Mouse (Mus musculus) liver, embryonic 16.5 days (tissue): ENCODE measurements at regions not wholly inside any gene's neighbourhood (a gene's known extent, or its start where the extent isn't known, plus 50 kb on each side); places are given as distances from the start of the nearest gene placed in this dataset.

Experiments used
- ATAC-seq: fragments of 200-750 bp; cut with Nextera tagmentation; 2 replicates; pipeline ENCODE4 v1.8.0; 2017; ENCODE audit warnings: low read depth, mild to moderate bottlenecking, moderate number of reproducible peaks, moderate library complexity
- H3K27ac ChIP-seq: fragments of 300-500 bp; sonication (generic); 2 replicates; pipeline ENCODE4 v1.5.1; 2014; ENCODE audit warnings: mild to moderate bottlenecking, low read length
- H3K27me3 ChIP-seq: fragments of 300-500 bp; sonication (generic); 2 replicates; pipeline ENCODE4 v1.6.1; 2014; ENCODE audit warnings: low read depth, low read length, mixed read lengths; ENCODE audit not compliant: control insufficient read depth, insufficient read depth
- H3K36me3 ChIP-seq: fragments of 300-500 bp; sonication (generic); 2 replicates; pipeline ENCODE4 v1.6.1; 2014; ENCODE audit warnings: mild to moderate bottlenecking; ENCODE audit not compliant: control insufficient read depth, insufficient read depth
- H3K4me1 ChIP-seq: fragments of 300-500 bp; sonication (generic); 2 replicates; pipeline ENCODE4 v1.6.1; 2014; ENCODE audit warnings: low read depth, low read length, mixed read lengths; ENCODE audit not compliant: control insufficient read depth
- H3K4me2 ChIP-seq: fragments of 300-500 bp; sonication (generic); 2 replicates; pipeline ENCODE4 v1.6.1; 2014; ENCODE audit warnings: low read depth, low read length, mixed read lengths
- H3K4me3 ChIP-seq: fragments of 300-500 bp; sonication (generic); 2 replicates; pipeline ENCODE4 v1.5.1; 2014; ENCODE audit warnings: low read depth, mild to moderate bottlenecking, low read length
- H3K9ac ChIP-seq: fragments of 300-500 bp; sonication (generic); 2 replicates; pipeline ENCODE4 v1.6.1; 2014; ENCODE audit warnings: low read depth, low read length
- H3K9me3 ChIP-seq: fragments of 300-500 bp; sonication (generic); replicated peaks from 2 replicates; pipeline ENCODE4 v1.6.1; 2016; ENCODE audit warnings: low read length; ENCODE audit not compliant: control insufficient read depth
- whole genome bisulfite sequencing: fragments of 180-500 bp; shearing (Covaris S2); extraction: QIAGEN DNeasy Blood & Tissue Kit; methylation state at CpG from one replicate; pipeline ENCODE4 v1.1.7; 2014; ENCODE audit not compliant: insufficient replicate concordance; 5-methylcytosine and 5-hydroxymethylcytosine counted together

DNA sequence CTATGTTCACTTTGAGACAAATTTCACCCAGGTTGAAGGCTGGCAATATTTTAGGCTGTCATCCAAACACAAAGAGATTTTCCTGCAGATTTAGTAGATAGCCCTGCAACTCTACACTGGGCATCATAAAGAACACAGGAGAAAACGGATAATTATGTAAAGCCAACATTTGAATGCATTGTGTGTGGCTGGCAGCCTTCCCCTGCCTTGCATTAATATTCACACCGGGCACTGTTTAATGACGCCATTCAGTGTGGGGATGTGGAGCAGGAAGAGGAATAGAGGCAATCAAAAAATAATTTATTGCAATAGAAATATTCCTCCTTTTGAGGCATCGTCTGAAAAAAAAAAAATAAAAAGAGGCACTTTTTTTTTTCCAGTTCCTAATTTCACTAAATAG is 105.7 kb downstream of the Samd5 start:
- no peak overlapping the region for H3K27ac ChIP-seq
- 48% methylated on average over 4 of the region's 4 CpGs for WGBS
- no peak overlapping the region for H3K4me2 ChIP-seq
- H3K9ac ChIP-seq, result no peak overlapping the region
- ATAC-seq, result no peak
- no peak overlapping the region for H3K4me3 ChIP-seq
- no peaks in the 10 kb centered on the region for H3K27me3 ChIP-seq
- no peaks in the 10 kb centered on the region for H3K9me3 ChIP-seq
- H3K36me3 ChIP-seq, result no peaks in the 10 kb centered on the region
- H3K4me1 ChIP-seq, result no peaks in the 10 kb centered on the region

GRCm38 (mm10) chr10:9557517-9558065 is 117.4 kb downstream of the Samd5 start:
- Histone ChIP-seq H3K36me3 (no peaks in the 10 kb centered on the region), H3K4me1 (no peaks in the 10 kb centered on the region), H3K27ac (no peak overlapping the region), H3K9ac (no peak overlapping the region), H3K4me2 (no peak overlapping the region), H3K9me3 (no peaks in the 10 kb centered on the region), H3K27me3 (no peaks in the 10 kb centered on the region), H3K4me3 (no peak overlapping the region)
- no peak for ATAC-seq
- WGBS, result 57% methylated on average over 4 of the region's 4 CpGs

DNA sequence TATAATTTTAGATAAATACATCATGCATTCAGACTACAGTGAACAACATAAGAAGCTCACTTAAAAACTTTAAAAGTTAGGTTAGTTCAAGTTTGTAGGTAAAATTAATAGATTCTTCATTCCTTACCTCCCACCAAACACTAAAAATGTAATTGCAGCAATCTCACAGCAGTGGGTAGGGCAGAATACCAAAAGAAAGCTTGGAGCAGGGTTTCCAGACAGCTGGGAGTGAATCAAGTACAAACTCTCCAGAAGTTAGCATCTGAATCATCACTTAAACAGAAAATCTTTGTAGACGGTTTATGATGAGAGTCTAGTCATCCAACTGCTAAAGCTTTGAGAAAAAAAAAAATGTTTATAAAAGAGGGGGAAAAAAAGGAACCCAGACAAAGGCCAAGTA is 117.9 kb downstream of the Samd5 start:
- Histone ChIP-seq H3K4me2 (no peak overlapping the region), H3K4me1 (no peaks in the 10 kb centered on the region), H3K36me3 (no peaks in the 10 kb centered on the region), H3K4me3 (no peak overlapping the region), H3K27ac (no peak overlapping the region), H3K9me3 (no peaks in the 10 kb centered on the region), H3K9ac (no peak overlapping the region), H3K27me3 (no peaks in the 10 kb centered on the region)
- WGBS, result 31% methylated on average over 1 of the region's 1 CpGs
- ATAC-seq, result no peak

GRCm38 (mm10) chr10:9553946-9554345 is 121.1 kb downstream of the Samd5 start:
- Histone ChIP-seq H3K4me2 (no peak overlapping the region), H3K9ac (no peak overlapping the region), H3K4me1 (no peaks in the 10 kb centered on the region), H3K27me3 (no peaks in the 10 kb centered on the region), H3K4me3 (no peak overlapping the region), H3K36me3 (no peaks in the 10 kb centered on the region), H3K27ac (no peak overlapping the region), H3K9me3 (no peaks in the 10 kb centered on the region)
- ATAC-seq, result no peak
- 33% methylated on average over 3 of the region's 3 CpGs for WGBS

GRCm38 (mm10) chr10:9549913-9550709 is 124.9 kb downstream of the Samd5 start:
- no peak overlapping the region for H3K27ac ChIP-seq
- no peaks in the 10 kb centered on the region for H3K9me3 ChIP-seq

DNA sequence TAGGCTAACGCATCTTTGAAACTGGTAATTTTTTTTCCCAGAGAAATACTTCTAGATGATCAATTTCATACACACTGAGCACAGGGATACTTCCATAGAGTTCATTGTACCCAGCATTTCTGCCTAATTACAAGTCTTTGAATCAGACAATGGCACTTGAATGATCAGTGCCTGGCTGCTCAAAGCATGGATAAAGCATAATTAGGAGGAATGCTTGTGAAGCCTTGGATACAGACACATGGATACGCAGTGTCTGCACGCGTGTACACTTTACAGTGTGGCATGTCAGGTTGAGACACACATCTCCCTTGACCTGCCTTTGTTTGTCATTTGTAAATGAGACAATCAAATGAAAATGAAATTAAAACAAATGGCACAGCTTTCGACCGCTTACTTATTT is 129.2 kb downstream of the Samd5 start:
- H3K9ac ChIP-seq, result no peak overlapping the region
- ATAC-seq, result no peak
- 77% methylated on average over 6 of the region's 6 CpGs for WGBS
- H3K4me2 ChIP-seq, result no peak overlapping the region
- H3K27ac ChIP-seq, result no peak overlapping the region
- H3K36me3 ChIP-seq, result no peaks in the 10 kb centered on the region
- no peak overlapping the region for H3K4me3 ChIP-seq
- no peaks in the 10 kb centered on the region for H3K4me1 ChIP-seq
- no peaks in the 10 kb centered on the region for H3K9me3 ChIP-seq
- no peaks in the 10 kb centered on the region for H3K27me3 ChIP-seq

More at GRCm38 (mm10) chr10:9549913-9550709, 124.9 kb downstream of the Samd5 start:
- Histone ChIP-seq H3K4me3 (no peak overlapping the region), H3K4me1 (no peaks in the 10 kb centered on the region), H3K4me2 (no peak overlapping the region), H3K9ac (no peak overlapping the region), H3K36me3 (no peaks in the 10 kb centered on the region), H3K27me3 (no peaks in the 10 kb centered on the region)
- WGBS, result 55% methylated on average over 10 of the region's 10 CpGs
- no peak for ATAC-seq

DNA sequence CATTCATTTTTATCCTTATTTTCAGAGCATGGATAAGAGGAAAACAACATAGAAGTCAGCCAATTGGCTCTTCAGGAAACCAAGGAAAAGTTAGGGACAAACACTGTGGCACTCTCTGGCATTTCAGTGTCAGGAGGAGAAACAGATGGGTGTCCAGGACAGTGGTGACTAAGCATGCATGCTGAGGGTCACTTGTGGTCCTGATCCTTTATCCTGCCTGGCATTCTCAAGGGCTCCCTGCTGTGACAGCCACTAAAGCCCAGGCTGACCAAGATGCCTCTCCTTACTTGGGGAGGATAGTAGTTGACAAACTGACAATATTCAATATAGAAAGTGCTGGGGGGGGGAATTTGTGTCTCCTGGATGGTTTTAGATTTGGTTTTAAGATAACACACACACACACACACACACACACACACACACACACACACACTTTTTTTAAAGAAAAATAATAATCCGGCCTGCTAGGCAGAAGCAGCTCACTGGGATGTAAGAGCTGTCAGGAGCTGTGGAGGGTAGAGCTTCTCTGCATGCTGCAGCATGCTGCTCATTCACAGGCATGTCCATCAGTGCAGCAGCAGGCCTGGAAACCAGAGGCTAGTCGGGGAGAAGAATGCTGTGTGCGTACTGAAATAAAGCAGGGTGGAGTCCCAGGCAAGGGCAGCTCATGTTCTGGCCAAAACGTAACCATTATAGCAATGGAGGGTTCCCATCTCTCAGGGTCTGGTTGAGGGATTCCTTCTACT is 130.8 kb downstream of the Samd5 start:
- ATAC-seq, result no peak
- H3K4me2 ChIP-seq, result no peak overlapping the region
- H3K9ac ChIP-seq, result no peak overlapping the region
- no peak overlapping the region for H3K4me3 ChIP-seq
- no peaks in the 10 kb centered on the region for H3K9me3 ChIP-seq
- no peaks in the 10 kb centered on the region for H3K36me3 ChIP-seq
- no peaks in the 10 kb centered on the region for H3K27me3 ChIP-seq
- H3K4me1 ChIP-seq, result no peaks in the 10 kb centered on the region
- WGBS, result 41% methylated on average over 4 of the region's 4 CpGs
- H3K27ac ChIP-seq, result no peak overlapping the region

- Histone ChIP-seq H3K4me1 (no peaks in the 10 kb centered on the region), H3K36me3 (no peaks in the 10 kb centered on the region), H3K9ac (no peak overlapping the region), H3K4me2 (no peak overlapping the region), H3K27ac (no peak overlapping the region), H3K9me3 (no peaks in the 10 kb centered on the region), H3K27me3 (no peaks in the 10 kb centered on the region), H3K4me3 (no peak overlapping the region)
- 58% methylated on average over 1 of the region's 1 CpGs for WGBS
- ATAC-seq, result no peak
Measured at GRCm38 (mm10) chr10:9541579-9541978, 133.4 kb downstream of the Samd5 start.

- H3K4me1 ChIP-seq, result no peaks in the 10 kb centered on the region
- no peak overlapping the region for H3K9ac ChIP-seq
- no peak overlapping the region for H3K4me3 ChIP-seq
- no peak overlapping the region for H3K4me2 ChIP-seq
- H3K27ac ChIP-seq, result no peak overlapping the region
- no peak for ATAC-seq
- H3K27me3 ChIP-seq, result no peaks in the 10 kb centered on the region
- 64% methylated on average over 3 of the region's 3 CpGs for WGBS
- no peaks in the 10 kb centered on the region for H3K9me3 ChIP-seq
- no peaks in the 10 kb centered on the region for H3K36me3 ChIP-seq
Measured at GRCm38 (mm10) chr10:9537686-9538085, 137.3 kb downstream of the Samd5 start.
